Mouse (Mus musculus) neutrophil, adult 5-6 weeks (primary cell): ENCODE results near the gene Engase. TPM values are rescaled to one million over a fixed set of nuclear protein-coding genes. Genes with fewer than 3 reads are reported as not detected.

Source experiments
- ATAC-seq: fragments of 151-379, 151-347 bp; 2 replicates; pipeline ENCODE4 v1.8.0; 2017; ENCODE audit warnings: mild to moderate bottlenecking, moderate TSS enrichment; ENCODE audit not compliant: insufficient number of reproducible peaks, poor library complexity, low FRiP score, severe bottlenecking; ENCODE audit errors: extremely low read depth
- total RNA-seq: library from RNA; stranded (forward); fragments of 200-1000 nt; gene quantifications from 2 replicates; pipeline ENCODE4 v1.2.3, GENCODE M21; 2017

The Engase gene
- total RNA-seq, 1 experiment from 2014 or later: 3.0 TPM

- no peak for ATAC-seq
Measured at GRCm38 (mm10) chr11:118485780-118486179, 9.2 kb downstream of the Engase start.

- no peak for ATAC-seq
Measured at GRCm38 (mm10) chr11:118486281-118486680, 9.7 kb downstream of the Engase start.

DNA sequence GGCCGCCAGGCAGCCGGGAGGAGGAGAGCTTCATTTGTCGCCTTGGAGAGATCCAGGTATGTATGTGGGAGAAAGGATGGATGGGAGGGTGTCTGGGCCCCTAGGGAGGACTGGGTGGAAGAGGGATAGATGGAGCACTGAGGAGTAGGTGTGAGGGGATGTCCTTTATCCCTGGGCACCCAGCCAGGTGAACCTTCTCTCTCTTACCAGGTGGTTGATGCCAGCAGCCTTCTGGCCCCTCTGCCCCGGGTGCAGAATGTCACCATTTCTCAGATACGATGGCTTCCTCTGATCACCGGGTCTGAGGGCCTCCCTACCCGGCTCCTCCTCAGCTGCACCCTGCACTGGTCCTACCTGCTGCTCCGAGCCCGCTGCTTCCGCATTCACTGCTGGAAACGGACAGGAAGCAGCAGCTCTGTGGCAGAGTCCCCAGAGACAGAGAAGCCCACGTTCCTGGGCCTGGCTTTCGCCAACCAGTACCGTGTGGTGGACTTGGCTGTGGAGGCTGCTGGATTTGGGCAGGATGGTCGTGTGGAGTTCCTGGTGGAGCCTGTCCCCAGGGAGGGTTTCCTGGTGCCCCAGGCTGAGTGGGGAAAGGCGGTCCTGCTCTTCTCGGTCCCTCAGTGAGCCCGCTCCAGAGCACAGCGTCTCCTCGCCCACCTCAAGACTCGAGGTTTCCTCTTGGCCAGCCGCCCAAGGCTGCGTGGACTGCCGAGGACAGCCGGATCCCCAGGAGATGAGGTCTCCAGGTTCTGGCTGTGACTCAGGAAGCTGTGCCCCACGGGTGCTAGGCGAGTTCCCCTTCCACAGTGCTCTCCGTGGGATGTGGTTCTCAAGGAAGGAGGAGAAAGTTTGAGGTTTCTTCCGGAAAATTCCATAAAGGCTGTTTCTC is 10.5 kb downstream of the Engase start:
- ATAC-seq: no peak

GRCm38 (mm10) chr11:118488191-118488906 is 11.7 kb downstream of the Engase start:
- ATAC-seq: no peak

DNA sequence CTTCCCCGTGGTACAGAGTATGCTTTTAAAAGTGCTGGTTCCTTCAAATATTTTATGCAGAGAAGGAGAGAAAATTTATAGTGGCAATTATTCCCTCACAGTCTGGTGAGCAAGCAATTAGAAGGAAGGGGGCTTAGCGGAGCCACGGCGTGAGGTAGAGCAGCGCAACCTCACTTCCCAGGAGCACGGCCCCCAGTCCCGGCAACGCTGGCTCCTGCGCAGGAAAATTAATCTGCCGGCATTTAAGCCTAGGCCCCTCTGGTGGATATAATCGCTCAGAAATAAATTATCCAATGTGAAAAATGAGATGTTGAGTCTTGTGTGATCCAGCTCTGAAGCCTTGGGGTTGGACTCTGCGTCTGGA is 12.3 kb downstream of the Engase start:
- ATAC-seq: no peak

- no peak for ATAC-seq
Measured at GRCm38 (mm10) chr11:118490566-118491218, 14.1 kb downstream of the Engase start.

DNA sequence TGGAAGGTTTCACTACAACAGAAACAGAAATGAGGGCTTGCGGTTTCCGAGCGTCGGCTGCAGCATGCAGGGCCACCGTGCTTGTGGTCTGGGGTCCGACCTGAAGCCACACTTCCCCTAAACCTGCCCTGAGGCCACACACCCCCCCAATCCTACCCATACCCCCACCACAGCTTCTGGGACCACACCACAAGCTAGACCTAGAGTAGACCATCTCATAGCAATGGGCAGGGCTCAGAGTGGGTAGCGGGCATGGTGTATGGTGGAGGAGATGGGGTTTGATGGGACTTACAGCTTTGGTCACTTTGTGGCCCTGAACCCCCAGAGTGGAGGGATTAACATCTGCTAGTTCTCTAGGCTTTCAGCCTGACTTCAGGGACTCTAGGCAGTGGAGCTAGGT is 14.6 kb downstream of the Engase start:
- ATAC-seq: no peak

- no peak for ATAC-seq
Measured at GRCm38 (mm10) chr11:118493458-118493857, 16.8 kb downstream of the Engase start.

DNA sequence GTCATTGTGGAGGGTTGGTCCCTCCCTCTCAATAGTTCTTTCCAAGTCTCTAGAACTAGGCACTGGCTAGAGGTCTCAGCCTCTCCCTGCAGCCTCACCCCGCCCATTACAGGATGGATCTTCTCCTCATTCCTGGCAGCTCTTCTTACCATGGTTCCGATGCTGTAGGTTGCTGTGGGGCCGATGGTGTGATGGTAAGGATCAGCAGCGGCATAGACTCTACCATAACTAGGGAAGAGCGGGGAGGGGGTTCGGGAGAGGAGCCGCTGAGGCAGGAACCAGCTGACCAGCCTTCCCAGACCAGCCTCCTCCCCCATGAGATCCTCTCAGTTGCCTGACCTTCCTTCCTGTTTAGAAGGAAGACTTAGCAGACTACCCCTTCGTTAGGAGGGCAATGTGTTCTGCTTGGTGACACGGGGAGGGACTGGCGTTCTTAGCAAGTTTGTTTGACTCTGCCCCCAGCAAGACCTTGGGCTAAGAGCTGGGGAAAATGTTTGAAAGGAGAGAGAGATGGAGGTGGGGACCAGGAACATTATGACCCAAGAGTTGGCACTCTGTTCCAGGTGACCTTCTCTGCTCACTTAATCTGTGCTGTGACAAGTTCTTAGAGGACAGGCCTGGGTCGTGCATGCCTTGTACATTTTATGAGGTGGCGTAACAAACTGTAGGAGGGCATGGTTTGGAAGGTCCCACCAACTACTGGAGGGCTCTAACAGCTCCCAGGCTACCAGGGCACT is 17.5 kb downstream of the Engase start:
- ATAC-seq: no peak

- ATAC-seq: no peak
Measured at GRCm38 (mm10) chr11:118495065-118495464, 18.4 kb downstream of the Engase start.

DNA sequence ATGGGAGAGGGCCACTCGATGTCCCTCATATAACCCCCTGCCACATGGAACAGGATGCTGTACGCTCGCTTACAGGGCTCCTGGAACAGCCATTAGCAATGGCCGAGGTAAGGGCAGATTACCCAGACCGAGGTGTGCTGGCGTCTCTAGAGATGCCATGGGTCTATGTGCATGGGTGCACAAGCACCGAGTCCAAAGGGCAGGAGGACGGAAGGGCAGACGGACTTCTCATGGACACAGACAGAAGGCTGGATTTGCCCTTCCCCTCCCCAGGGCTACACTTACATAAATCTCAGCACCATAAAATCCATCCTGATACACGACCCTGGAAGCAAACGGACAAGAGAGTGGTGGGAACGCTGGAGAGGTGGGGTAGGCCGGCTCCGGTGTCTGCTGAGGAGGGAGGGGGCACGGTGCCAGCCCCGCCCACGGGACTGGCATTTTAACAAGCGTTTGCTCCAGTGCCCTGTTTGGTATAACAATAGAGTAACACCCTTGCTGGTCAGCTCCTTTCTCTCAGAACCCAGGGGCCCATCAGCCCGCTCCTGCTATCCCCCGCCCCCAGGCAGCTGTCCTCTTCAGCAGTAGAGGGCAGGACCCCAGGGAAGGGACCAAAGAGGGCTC is 19.5 kb downstream of the Engase start:
- no peak for ATAC-seq

- ATAC-seq: no peak
Measured at GRCm38 (mm10) chr11:118502990-118503389, 26.4 kb downstream of the Engase start.

- ATAC-seq: no peak
Measured at GRCm38 (mm10) chr11:118503418-118504179, 27.0 kb downstream of the Engase start.

DNA sequence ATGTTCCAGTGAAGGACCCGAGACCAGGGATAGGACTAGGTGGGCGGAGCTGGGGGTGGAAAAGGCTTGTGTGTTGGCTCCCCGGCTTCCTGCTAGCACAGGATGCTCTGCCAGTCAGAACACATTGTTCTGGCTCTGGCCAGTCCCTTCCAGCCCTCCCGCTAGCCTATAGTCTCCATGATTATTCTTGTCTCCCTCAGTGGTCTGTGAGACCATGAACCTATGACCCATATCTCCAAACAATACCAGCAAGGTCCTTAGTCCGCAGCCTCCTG is 27.5 kb downstream of the Engase start:
- ATAC-seq: no peak

DNA sequence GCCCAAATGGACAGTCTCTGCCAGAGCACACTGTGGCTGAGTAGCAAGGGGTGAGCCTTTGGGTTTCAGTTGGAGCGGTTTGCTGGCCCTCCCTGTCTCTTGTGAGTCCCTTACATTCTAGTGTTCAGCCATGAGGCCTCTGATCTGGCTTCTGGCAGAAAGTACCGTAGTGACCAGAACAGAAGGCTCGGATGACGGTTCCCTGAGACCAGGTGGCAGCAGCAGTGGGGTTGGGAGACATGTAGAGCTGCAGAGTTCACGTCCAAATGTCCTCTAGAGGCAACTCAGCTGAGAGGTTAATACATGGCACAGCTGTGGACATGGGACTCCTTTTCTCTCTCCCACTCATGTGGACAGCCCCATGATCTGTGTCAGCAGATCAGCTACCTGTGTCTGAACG is 30.5 kb downstream of the Engase start:
- ATAC-seq: no peak

- no peak for ATAC-seq
Measured at GRCm38 (mm10) chr11:118507904-118508303, 31.3 kb downstream of the Engase start.

GRCm38 (mm10) chr11:118508341-118508740 is 31.7 kb downstream of the Engase start:
- ATAC-seq: no peak

DNA sequence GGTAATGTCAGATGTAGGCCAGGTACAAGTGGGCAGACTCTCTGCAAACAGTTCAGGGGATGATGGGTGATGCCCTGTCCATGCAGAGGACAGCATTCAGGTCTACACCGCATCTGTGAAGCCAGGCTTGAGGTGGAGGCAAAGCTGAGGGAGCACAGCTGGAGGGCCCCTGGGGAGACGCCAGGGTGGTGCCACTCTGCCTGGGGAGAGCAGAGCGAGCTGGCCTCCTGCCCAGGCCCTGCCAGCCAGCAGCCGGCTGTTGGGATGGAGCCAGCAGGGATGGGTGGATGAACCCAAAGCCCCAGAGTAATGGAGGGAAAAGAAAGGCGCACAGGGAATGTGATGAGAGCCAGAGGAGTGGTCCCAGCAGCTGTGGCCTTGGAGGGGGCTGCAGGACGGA is 35.2 kb downstream of the Engase start:
- no peak for ATAC-seq
